Mouse (Mus musculus) embryonic fibroblast, embryonic 13.5 days (primary cell): ENCODE results near the gene Noxo1. TPM values are rescaled to one million over a fixed set of nuclear protein-coding genes. Genes with fewer than 3 reads are reported as not detected.
A peak's percentile ranks its signal among the peaks of the same experiment; 100 is the strongest.

Source experiments
- H3K27ac ChIP-seq: 2 replicates; pipeline ENCODE4 v1.5.1; 2012; ENCODE audit warnings: low read length, control low read depth, inconsistent platforms; ENCODE audit not compliant: insufficient read depth
- H3K4me1 ChIP-seq: 2 replicates; pipeline ENCODE4 v1.6.1; 2011; ENCODE audit warnings: low read length; ENCODE audit not compliant: control insufficient read depth, insufficient read depth
- H3K4me3 ChIP-seq: 2 replicates; pipeline ENCODE4 v1.5.1; 2011; ENCODE audit warnings: mild to moderate bottlenecking, control low read depth, low read length; ENCODE audit not compliant: insufficient read depth
- CTCF ChIP-seq: IDR thresholded peaks from 2 replicates; pipeline ENCODE4 v1.5.1; 2011; ENCODE audit warnings: mild to moderate bottlenecking, control low read depth, low read length, moderate library complexity, borderline replicate concordance; ENCODE audit not compliant: insufficient read depth
- POLR2A ChIP-seq: IDR thresholded peaks from 2 replicates; pipeline ENCODE4 v1.6.1; 2011; ENCODE audit warnings: low read depth, mild to moderate bottlenecking, control low read depth, low read length, moderate library complexity
- polyA plus RNA-seq: library from polyadenylated mRNA; stranded (reverse); fragments of >200 nt; gene quantifications from 2 replicates; pipeline ENCODE4 v1.2.4, GENCODE M21; 2011; ENCODE audit warnings: low read depth; ENCODE audit not compliant: missing spikeins, insufficient read length

The Noxo1 gene
- polyA plus RNA-seq, 1 experiment: 2.4 TPM

DNA sequence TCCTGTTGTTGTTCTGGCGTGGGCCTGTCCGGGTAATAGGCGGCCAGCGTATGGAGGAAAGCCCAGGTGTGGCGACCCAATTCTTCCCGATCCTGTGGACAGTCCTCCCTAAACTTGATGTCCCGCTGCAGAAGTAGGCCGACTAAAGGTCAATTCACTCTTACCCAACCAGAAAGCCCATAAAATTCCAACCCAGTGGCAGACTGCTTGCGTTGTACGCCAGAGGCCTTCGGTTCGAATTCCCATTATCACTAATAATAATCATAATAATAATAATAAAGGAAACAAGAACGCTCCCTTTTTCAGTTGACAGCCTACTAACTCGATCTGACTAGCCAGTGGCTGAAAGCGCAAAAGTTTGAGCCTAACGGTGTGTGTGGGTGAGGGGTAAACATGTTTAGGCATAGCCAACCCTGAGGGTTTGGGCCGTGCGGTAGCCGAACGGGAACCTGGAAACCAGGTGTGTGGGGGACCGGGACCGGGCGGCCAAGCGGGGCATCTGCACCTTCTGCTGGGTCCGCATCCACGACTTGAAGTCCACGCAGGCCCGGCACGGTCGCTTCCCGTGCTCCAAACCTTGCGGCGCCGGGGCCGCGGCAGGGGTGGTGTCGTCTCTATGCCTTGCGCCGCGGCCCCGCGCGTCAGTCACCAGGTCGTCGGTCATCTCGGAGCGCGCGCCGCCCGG lies 566 bp upstream of the Noxo1 start:
- Histone ChIP-seq H3K4me1 (no peaks in the 10 kb centered on the region), H3K4me3 (peak overlapping the region; percentile 87), H3K27ac (peak overlapping the region; percentile 70)
- TF ChIP-seq POLR2A (no peak), CTCF (no peak)

DNA sequence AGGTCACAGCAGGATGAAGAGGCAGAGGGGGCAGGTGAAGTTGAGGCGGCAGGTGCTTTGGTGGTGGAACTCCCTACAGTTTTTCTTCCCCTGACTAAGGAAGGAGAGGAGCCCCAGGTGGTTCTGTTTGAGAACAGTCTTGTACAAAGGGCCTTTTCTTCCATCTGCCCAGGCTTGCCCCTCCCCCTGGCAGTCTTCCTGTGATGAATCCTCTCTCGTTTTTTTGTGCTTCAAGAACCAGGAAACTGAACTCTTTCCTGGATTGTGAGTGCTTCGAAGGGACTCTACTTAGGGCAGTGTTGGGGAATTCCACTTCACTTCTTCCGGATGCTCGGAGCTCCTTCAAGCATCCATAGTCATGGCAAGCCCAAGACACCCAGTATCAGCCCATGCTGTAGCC lies 2.0 kb downstream of the Noxo1 start:
- Histone ChIP-seq H3K27ac (no peak overlapping the region), H3K4me3 (no peak overlapping the region), H3K4me1 (no peaks in the 10 kb centered on the region)
- TF ChIP-seq CTCF: no peak
- no peak for TF ChIP-seq POLR2A

DNA sequence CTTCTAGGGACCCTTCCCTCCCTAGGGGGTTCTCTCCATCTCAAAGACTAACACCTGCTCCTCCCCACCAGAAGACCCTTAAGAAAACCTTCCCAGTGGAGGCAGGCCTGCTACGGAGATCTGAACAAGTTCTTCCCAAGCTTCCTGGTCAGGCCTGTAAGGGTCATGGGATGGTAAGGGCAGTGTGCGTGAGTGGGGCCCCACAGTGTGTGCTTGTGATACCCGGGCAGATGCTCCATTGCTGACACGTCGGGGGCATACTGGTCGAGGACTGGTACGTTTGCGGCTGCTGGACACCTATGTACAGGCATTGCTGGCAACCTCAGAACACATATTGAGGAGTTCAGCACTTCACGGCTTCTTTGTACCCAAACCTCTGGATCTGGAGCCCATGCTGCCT lies 2.7 kb downstream of the Noxo1 start:
- Histone ChIP-seq H3K4me1 (no peaks in the 10 kb centered on the region), H3K27ac (no peak overlapping the region)
- no peak for TF ChIP-seq POLR2A
- TF ChIP-seq CTCF: no peak

DNA sequence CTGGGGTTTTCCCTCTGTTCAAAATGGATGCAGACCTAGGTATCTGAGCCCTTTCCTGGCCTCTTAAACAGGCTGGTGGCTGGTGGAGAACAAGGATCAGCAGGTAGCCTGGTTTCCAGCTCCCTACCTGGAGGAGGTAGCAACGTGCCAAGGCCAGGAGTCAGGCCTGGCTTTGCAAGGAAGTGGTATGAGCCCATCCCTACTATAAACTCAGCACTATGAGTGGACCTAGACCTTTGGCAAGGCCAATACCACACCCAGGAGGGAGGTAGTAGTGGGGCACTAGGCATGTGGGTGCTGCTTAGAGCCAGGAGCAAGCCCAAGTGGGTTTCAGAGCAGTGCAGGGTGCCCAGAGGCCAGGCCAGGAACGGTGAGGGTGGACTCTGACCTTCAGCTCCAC lies 3.4 kb downstream of the Noxo1 start:
- H3K4me3 ChIP-seq: no peak overlapping the region
- no peak overlapping the region for H3K27ac ChIP-seq
- TF ChIP-seq CTCF (no peak), POLR2A (no peak)
- H3K4me1 ChIP-seq: no peaks in the 10 kb centered on the region

More for the DNA sequence above, 2.7 kb downstream of the Noxo1 start:
- no peak overlapping the region for H3K4me3 ChIP-seq

DNA sequence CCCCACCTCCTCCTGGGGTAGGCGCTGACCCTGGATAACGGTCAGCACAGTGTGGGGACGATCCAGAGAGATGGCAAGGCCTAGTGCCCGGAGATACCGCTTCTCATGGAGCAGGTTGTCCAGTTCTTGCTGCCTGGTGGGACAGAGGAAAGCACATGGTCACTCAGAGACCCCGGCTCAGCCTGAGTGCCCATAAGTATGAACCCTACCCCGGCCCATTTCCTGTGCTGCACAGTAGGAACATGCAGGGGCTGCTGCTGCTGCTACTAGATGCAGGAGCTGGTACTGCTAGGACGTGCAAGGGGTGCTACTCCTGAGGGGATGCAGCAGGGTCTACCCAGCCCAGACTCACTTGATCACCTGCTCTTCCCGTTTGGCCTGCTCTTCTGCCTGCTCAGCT lies 5.2 kb downstream of the Noxo1 start:
- Histone ChIP-seq H3K4me1 (no peaks in the 10 kb centered on the region; the same call in 1 of the 2 replicates), H3K4me3 (no peak overlapping the region), H3K27ac (no peak overlapping the region)
- TF ChIP-seq POLR2A (no peak), CTCF (no peak)

DNA sequence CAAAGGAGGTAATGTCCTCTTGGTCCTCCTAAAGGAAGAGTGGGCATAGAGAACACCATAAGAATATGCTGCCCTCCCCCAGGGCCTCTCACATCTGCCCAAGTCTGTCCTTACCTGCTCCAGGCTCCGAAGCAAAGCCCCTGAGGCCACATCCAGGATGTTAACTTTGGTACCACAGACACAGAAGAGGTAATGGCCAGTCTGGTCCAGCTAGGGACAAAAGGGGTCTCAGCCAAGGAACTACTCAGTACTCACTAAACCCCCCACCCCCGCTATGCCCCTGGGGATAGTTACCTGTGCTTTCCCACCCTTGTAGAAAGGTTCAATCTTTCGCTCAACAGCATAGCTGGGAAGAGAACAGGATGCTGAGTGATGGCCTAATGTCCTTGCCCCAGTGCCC lies 9.8 kb downstream of the Noxo1 start:
- Histone ChIP-seq H3K27ac (no peak overlapping the region), H3K4me3 (no peak overlapping the region), H3K4me1 (no peaks in the 10 kb centered on the region; the same call in 1 of the 2 replicates)
- TF ChIP-seq CTCF (no peak), POLR2A (no peak)

DNA sequence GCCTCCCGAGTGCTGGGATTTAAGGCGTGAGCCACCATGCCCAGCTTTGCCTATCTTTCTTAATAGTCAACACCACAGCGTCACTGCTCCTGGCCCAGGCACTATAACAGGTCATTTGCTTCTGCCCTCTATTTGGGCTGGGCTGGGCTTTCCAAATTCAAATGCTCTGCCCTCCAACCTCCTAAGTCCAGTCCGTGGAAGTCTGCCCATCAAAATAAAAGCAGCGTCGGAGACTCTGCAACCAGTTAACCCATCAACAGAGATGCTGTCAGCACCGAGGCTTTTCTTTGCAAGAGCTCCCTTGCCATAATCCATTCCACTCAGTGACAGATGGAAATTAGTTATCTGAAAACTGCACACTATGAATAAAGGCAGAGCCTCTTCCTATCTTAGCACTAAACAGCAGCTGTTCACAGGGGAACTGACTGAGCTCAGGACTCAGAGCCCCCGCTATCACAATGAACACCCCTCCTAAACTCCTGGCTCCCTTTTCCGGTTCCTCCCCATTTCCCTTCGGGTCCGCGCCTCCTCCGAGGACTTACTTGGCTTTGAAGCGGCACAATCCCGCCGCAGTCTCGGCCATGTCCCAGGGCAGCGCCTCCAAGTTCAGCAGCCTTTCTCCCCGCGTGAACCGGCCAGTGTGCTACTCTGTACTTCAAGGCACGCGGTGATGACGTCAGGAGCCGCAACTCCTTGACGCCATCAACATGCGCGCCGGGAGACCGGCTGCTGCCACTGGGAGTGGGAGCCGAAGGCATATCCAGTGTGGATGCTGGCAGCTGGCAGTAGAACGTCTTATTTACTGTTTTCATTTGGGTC lies 11.2 kb downstream of the Noxo1 start, which contains the start of gene Tbl3:
Tbl3 (minus strand) TSS at position 679 of the 819 bp plus-strand sequence.
- TF ChIP-seq CTCF (no peak), POLR2A (peak; percentile 93)
- peak within 1 kb of the TSS; percentile 63 for H3K4me3 ChIP-seq
- H3K4me1 ChIP-seq: no peaks in the 10 kb centered on the region; the same call in 1 of the 2 replicates
- H3K27ac ChIP-seq: peak within 1 kb of the TSS; percentile 15

DNA sequence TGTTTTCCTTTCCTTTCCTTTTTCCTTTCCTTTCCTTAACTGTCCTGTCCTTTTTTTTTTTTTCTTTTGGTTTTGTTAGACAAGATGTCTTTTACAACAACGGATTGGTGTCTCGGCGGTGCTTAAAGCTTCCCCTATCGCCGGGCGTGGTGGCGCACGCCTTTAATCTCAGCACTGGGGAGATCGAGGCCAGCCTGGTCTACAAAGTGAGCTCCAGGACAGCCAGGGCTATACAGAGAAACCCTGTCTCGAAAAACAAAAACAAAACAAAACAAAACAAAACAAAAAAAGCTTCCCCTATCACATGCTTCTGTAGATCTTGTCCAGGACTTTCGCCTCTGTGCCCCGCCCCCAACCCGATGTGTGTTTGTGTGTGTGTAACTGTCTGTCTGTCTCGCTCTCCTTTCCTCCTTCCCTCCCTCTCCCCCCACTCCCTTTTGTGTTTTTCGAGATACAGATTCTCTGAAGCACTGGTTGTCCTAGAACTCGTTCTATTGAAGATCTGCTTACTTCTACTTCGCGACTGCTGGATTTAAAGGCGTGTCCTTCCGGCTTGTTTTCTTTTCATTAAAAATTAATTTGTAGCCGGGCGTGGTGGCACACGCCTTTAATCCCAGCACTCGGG lies 11.9 kb downstream of the Noxo1 start:
- peak overlapping the region; percentile 15 for H3K27ac ChIP-seq
- peak overlapping the region; percentile 63 for H3K4me3 ChIP-seq
- no peaks in the 10 kb centered on the region; the same call in 1 of the 2 replicates for H3K4me1 ChIP-seq
- TF ChIP-seq CTCF (no peak), POLR2A (no peak)

DNA sequence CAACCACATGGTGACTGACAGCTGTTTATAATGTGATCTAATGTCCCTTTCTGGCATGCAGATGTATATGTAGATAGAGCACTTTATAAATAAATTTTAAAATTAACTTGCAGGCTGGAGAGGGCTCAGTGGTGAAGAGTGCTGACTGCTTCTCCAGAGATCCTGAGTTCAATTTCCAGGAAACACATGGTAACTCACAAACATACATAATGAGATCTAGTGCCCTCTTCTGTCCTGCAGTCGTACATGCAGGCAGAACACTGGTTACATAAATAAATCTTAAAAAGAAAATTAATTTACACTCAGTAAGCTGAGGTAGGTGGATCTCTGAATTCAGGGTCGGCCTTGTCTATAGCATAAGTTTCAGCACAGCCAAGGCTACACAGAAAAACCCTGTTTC lies 12.6 kb downstream of the Noxo1 start:
- Histone ChIP-seq H3K27ac (no peak overlapping the region), H3K4me3 (no peak overlapping the region), H3K4me1 (no peaks in the 10 kb centered on the region; the same call in 1 of the 2 replicates)
- no peak for TF ChIP-seq POLR2A
- no peak for TF ChIP-seq CTCF

DNA sequence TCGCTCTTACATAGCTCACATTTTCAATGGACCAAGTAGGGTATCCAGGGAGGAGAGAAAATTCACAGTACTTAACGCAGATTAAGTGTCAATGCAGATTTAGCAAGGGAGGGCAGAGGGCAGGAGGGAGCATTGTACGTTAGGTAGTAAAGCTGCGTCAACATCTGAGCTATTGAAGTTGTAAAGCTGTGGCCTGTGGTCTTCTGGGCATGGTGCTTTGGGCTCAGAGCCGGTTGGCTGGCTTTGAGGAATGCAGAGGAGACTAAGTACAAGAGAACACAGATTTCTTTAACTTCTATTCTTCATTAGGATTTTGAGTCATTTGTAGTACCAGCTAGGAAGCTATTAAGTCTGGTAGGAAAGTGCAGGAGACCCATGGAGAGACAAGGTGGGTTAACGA lies 19.5 kb downstream of the Noxo1 start:
- no peak overlapping the region for H3K4me3 ChIP-seq
- H3K4me1 ChIP-seq: no peaks in the 10 kb centered on the region
- H3K27ac ChIP-seq: no peak overlapping the region
- TF ChIP-seq POLR2A: no peak
